Mouse (Mus musculus): ENCODE data around the gene Irf5. TPM values are rescaled to one million over a fixed set of nuclear protein-coding genes. Genes with fewer than 3 reads are reported as not detected.
A peak's percentile ranks its signal among the peaks of the same experiment; 100 is the strongest.

Gene Irf5
- polyA plus RNA-seq, 2 experiments: 5.7 to 6.8 TPM

- no peak overlapping the region for H3K9ac ChIP-seq (replicated peaks)
- H3K4me2 ChIP-seq (ENCODE audit: low read depth): no peak overlapping the region
- H3K27ac ChIP-seq: no peak overlapping the region
- peaks cover 45% of the 10 kb centered on the region for H3K27me3 ChIP-seq (ENCODE audit: control insufficient read depth, insufficient read depth, low read length)
- ATAC-seq (ENCODE audit: insufficient read depth) (no peak), DNase-seq (ENCODE audit: low read depth in 3 of 3, low spot score in 3 of 3) (no peak)
- WGBS (ENCODE audit: insufficient replicate concordance): 59% methylated on average over 6 of the region's 6 CpGs
- no peaks in the 10 kb centered on the region for H3K9me3 ChIP-seq (ENCODE audit: control insufficient read depth, low read length)
- H3K36me3 ChIP-seq (replicated peaks; ENCODE audit: control insufficient read depth, insufficient read depth, low read depth): no peaks in the 10 kb centered on the region
- TF ChIP-seq EP300 (IDR thresholded peaks at IDR 0.05; ENCODE audit: low read depth): no peak
- peak; percentile 74 for TF ChIP-seq CTCF (IDR thresholded peaks at IDR 0.05; ENCODE audit: low read depth)
- no peak overlapping the region for H3K4me3 ChIP-seq (ENCODE audit: insufficient read depth in 1 of 2, low read depth in 2 of 2, low read length in 2 of 2)
- H3K4me1 ChIP-seq (replicated peaks; ENCODE audit: control insufficient read depth in 2 of 2, insufficient read depth in 2 of 2, low read length in 1 of 2): no peaks in the 10 kb centered on the region
These were observed 1.2 kb upstream of the Irf5 start for GRCm38 (mm10) chr6:29525256-29525655.

- H3K4me2 ChIP-seq (ENCODE audit: low read depth): peak overlapping the region; percentile 62
- H3K9ac ChIP-seq (replicated peaks): no peak overlapping the region
- H3K9me3 ChIP-seq (ENCODE audit: control insufficient read depth, low read length): no peaks in the 10 kb centered on the region
- no peak overlapping the region for H3K27ac ChIP-seq
- no peaks in the 10 kb centered on the region for H3K4me1 ChIP-seq (replicated peaks; ENCODE audit: control insufficient read depth in 2 of 2, insufficient read depth in 2 of 2, low read length in 1 of 2)
- ATAC-seq (ENCODE audit: insufficient read depth) (no peak), DNase-seq (ENCODE audit: low read depth in 3 of 3, low spot score in 3 of 3) (no peak)
- H3K27me3 ChIP-seq (ENCODE audit: control insufficient read depth, insufficient read depth, low read length): peaks cover 47% of the 10 kb centered on the region
- peak overlapping the region; percentile 47 to 53 for H3K4me3 ChIP-seq (ENCODE audit: insufficient read depth in 1 of 2, low read depth in 2 of 2, low read length in 2 of 2)
- 5% methylated on average over 34 of the region's 34 CpGs for WGBS (ENCODE audit: insufficient replicate concordance)
- TF ChIP-seq CTCF (IDR thresholded peaks at IDR 0.05; ENCODE audit: low read depth) (no peak), EP300 (IDR thresholded peaks at IDR 0.05; ENCODE audit: low read depth) (no peak)
- H3K36me3 ChIP-seq (replicated peaks; ENCODE audit: control insufficient read depth, insufficient read depth, low read depth): no peaks in the 10 kb centered on the region
These were observed 1.1 kb downstream of the Irf5 start for GRCm38 (mm10) chr6:29527361-29528164.

GRCm38 (mm10) chr6:29528165-29528505, 1.7 kb downstream of the Irf5 start:
- DNase-seq (ENCODE audit: low read depth in 3 of 3, low spot score in 3 of 3) (no peak), ATAC-seq (ENCODE audit: insufficient read depth) (no peak)
- no peak for TF ChIP-seq CTCF (IDR thresholded peaks at IDR 0.05; ENCODE audit: low read depth)
- no peak for TF ChIP-seq EP300 (IDR thresholded peaks at IDR 0.05; ENCODE audit: low read depth)
- Histone ChIP-seq H3K27me3 (ENCODE audit: control insufficient read depth, insufficient read depth, low read length) (peaks cover 47% of the 10 kb centered on the region), H3K4me3 (ENCODE audit: insufficient read depth in 1 of 2, low read depth in 2 of 2, low read length in 2 of 2) (peak overlapping the region; percentile 16 to 53), H3K9me3 (ENCODE audit: control insufficient read depth, low read length) (no peaks in the 10 kb centered on the region), H3K27ac (no peak overlapping the region), H3K4me1 (replicated peaks; ENCODE audit: control insufficient read depth in 2 of 2, insufficient read depth in 2 of 2, low read length in 1 of 2) (no peaks in the 10 kb centered on the region), H3K9ac (replicated peaks) (no peak overlapping the region), H3K4me2 (ENCODE audit: low read depth) (no peak overlapping the region), H3K36me3 (replicated peaks; ENCODE audit: control insufficient read depth, insufficient read depth, low read depth) (no peaks in the 10 kb centered on the region)
- WGBS (ENCODE audit: insufficient replicate concordance): 16% methylated on average over 8 of the region's 8 CpGs

GRCm38 (mm10) chr6:29528561-29529443, 2.4 kb downstream of the Irf5 start:
- DNase-seq (ENCODE audit: low read depth in 3 of 3, low spot score in 3 of 3) (peak in 1 of 3 experiments; percentile 31), ATAC-seq (ENCODE audit: insufficient read depth) (no peak)
- peaks cover 47% of the 10 kb centered on the region for H3K27me3 ChIP-seq (ENCODE audit: control insufficient read depth, insufficient read depth, low read length)
- H3K4me2 ChIP-seq (ENCODE audit: low read depth): peak overlapping the region; percentile 20; the same call in 1 of the 2 replicates
- no peak overlapping the region for H3K9ac ChIP-seq (replicated peaks)
- no peak overlapping the region for H3K27ac ChIP-seq
- no peaks in the 10 kb centered on the region for H3K36me3 ChIP-seq (replicated peaks; ENCODE audit: control insufficient read depth, insufficient read depth, low read depth)
- peak overlapping the region; percentile 1 to 16; a peak in 3 of 4 replicates for H3K4me3 ChIP-seq (ENCODE audit: insufficient read depth in 1 of 2, low read depth in 2 of 2, low read length in 2 of 2)
- H3K9me3 ChIP-seq (ENCODE audit: control insufficient read depth, low read length): no peaks in the 10 kb centered on the region
- no peaks in the 10 kb centered on the region for H3K4me1 ChIP-seq (replicated peaks; ENCODE audit: control insufficient read depth in 2 of 2, insufficient read depth in 2 of 2, low read length in 1 of 2)
- 12% methylated on average over 13 of the region's 13 CpGs for WGBS (ENCODE audit: insufficient replicate concordance)
- TF ChIP-seq EP300 (IDR thresholded peaks at IDR 0.05; ENCODE audit: low read depth) (no peak), CTCF (IDR thresholded peaks at IDR 0.05; ENCODE audit: low read depth) (no peak)

- H3K4me2 ChIP-seq (ENCODE audit: low read depth): peak overlapping the region; percentile 20; the same call in 1 of the 2 replicates
These were observed 3.0 kb downstream of the Irf5 start for GRCm38 (mm10) chr6:29529444-29529820.

More at GRCm38 (mm10) chr6:29529444-29529820, 3.0 kb downstream of the Irf5 start:
- Histone ChIP-seq H3K9ac (replicated peaks) (no peak overlapping the region), H3K9me3 (ENCODE audit: control insufficient read depth, low read length) (no peaks in the 10 kb centered on the region), H3K36me3 (replicated peaks; ENCODE audit: control insufficient read depth, insufficient read depth, low read depth) (no peaks in the 10 kb centered on the region), H3K27me3 (ENCODE audit: control insufficient read depth, insufficient read depth, low read length) (peaks cover 47% of the 10 kb centered on the region), H3K4me1 (replicated peaks; ENCODE audit: control insufficient read depth in 2 of 2, insufficient read depth in 2 of 2, low read length in 1 of 2) (no peaks in the 10 kb centered on the region), H3K4me3 (ENCODE audit: insufficient read depth in 1 of 2, low read depth in 2 of 2, low read length in 2 of 2) (peak overlapping the region; percentile 1 to 16; a peak in 2 of 4 replicates), H3K27ac (no peak overlapping the region)
- DNase-seq (ENCODE audit: low read depth in 3 of 3, low spot score in 3 of 3) (no peak), ATAC-seq (ENCODE audit: insufficient read depth) (no peak)
- 14% methylated on average over 2 of the region's 2 CpGs for WGBS (ENCODE audit: insufficient replicate concordance)
- TF ChIP-seq EP300 (IDR thresholded peaks at IDR 0.05; ENCODE audit: low read depth): no peak
- no peak for TF ChIP-seq CTCF (IDR thresholded peaks at IDR 0.05; ENCODE audit: low read depth)

Data from liver, embryonic 14.5 days (tissue).